Mouse (Mus musculus): ENCODE results near the gene Mst1r. TPM values are rescaled to one million over a fixed set of nuclear protein-coding genes. Genes with fewer than 3 reads are reported as not detected.

The Mst1r gene
- polyA plus RNA-seq, 1 experiment from 2014 or later, result 2.8 TPM

GRCm38 (mm10) chr9:107947241-107948194, 40.8 kb downstream of the Mst1r start:
- H3K27ac ChIP-seq (ENCODE audit: low read length), result no peak overlapping the region
- no peak overlapping the region for H3K9ac ChIP-seq (replicated peaks; ENCODE audit: low read length)
- no peaks in the 10 kb centered on the region for H3K27me3 ChIP-seq (ENCODE audit: insufficient read depth, low read length)
- no peak for ATAC-seq (ENCODE audit: low FRiP score, low TSS enrichment)
- H3K36me3 ChIP-seq (ENCODE audit: insufficient read depth, low read length), result no peaks in the 10 kb centered on the region
- no peaks in the 10 kb centered on the region for H3K9me3 ChIP-seq (ENCODE audit: low read length)
- no peak overlapping the region for H3K4me2 ChIP-seq (replicated peaks; ENCODE audit: low read depth, low read length)
- H3K4me1 ChIP-seq (ENCODE audit: insufficient read depth, low read length), result peaks cover 14% of the 10 kb centered on the region
- 89% methylated on average over 31 of the region's 31 CpGs for WGBS
- H3K4me3 ChIP-seq (ENCODE audit: low read length), result no peak overlapping the region

DNA sequence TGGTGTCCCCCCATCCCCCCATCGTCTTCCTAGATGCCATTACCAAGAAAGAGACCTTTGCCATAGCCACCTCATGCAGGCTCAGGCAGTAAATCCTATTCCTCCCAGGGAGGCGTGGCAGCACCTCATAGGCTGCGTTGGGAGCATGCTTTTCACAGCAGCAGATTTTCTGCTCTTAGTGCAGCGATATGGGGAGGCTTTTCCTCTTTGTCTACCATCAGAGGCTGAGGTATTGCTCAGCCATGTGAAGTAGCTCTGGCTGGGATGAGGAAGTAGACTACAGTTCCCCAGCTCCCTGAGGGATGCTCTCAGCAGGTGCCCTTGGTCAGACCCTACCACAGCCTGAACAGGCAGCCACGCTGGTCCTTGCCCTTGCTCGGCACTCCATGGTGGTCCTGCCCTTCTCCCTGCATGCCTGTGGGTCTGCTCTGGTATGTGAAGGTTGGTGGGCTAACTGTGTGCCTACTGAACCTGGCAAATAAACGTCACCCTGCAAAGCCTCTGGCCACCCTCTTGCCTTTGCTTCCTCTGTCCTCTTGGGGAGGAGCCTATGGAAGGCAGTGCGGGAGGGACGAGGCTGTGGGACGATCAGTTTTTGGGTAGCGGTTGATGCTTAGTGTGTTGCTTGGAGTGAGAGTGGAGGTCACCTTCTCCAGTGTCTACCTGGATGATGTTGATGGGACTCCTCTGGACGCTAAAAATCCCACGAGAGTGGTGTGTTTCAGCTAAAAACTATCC, 42.7 kb downstream of the Mst1r start:
- H3K36me3 ChIP-seq (ENCODE audit: insufficient read depth, low read length), result no peaks in the 10 kb centered on the region
- H3K27me3 ChIP-seq (ENCODE audit: insufficient read depth, low read length), result no peaks in the 10 kb centered on the region
- H3K9ac ChIP-seq (replicated peaks; ENCODE audit: low read length), result no peak overlapping the region
- H3K9me3 ChIP-seq (ENCODE audit: low read length), result no peaks in the 10 kb centered on the region
- H3K4me2 ChIP-seq (replicated peaks; ENCODE audit: low read depth, low read length), result no peak overlapping the region
- H3K4me1 ChIP-seq (ENCODE audit: insufficient read depth, low read length), result peaks cover 14% of the 10 kb centered on the region
- ATAC-seq (ENCODE audit: low FRiP score, low TSS enrichment), result no peak
- WGBS, result 82% methylated on average over 13 of the region's 13 CpGs
- no peak overlapping the region for H3K27ac ChIP-seq (ENCODE audit: low read length)
- no peak overlapping the region for H3K4me3 ChIP-seq (ENCODE audit: low read length)

DNA sequence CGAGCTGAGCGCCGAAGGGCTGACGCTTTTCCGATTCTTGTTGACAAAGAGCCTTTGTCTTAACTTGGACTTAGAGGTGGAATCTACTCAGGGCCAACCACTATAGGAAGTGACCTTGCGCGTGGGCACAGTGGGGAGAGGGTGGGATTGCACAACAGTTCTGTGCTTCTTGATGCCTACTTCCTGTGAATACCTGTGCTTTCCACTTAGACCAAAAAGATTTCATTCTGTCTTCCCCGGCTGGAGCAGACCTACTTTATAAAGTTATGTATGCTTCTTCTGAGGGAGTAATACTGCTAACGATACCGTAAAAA, 43.2 kb downstream of the Mst1r start, which contains the start of gene Traip:
Traip (plus strand) TSS at position 215 of the 314 bp plus-strand sequence.
- peak within 1 kb of the TSS; percentile 81 for H3K9ac ChIP-seq (replicated peaks; ENCODE audit: low read length)

GRCm38 (mm10) chr9:107950460-107951355, 44.0 kb downstream of the Mst1r start:
- H3K9ac ChIP-seq (replicated peaks; ENCODE audit: low read length), result peak overlapping the region; percentile 81
- H3K27ac ChIP-seq (ENCODE audit: low read length), result peak overlapping the region; percentile 79
- H3K9me3 ChIP-seq (ENCODE audit: low read length), result no peaks in the 10 kb centered on the region
- H3K27me3 ChIP-seq (ENCODE audit: insufficient read depth, low read length), result no peaks in the 10 kb centered on the region
- ATAC-seq (ENCODE audit: low FRiP score, low TSS enrichment), result peak; percentile 94
- peak overlapping the region; percentile 92 for H3K4me2 ChIP-seq (replicated peaks; ENCODE audit: low read depth, low read length)
- peak overlapping the region; percentile 69 for H3K4me3 ChIP-seq (ENCODE audit: low read length)
- no peaks in the 10 kb centered on the region for H3K36me3 ChIP-seq (ENCODE audit: insufficient read depth, low read length)
- 12% methylated on average over 45 of the region's 45 CpGs for WGBS
- H3K4me1 ChIP-seq (ENCODE audit: insufficient read depth, low read length), result peaks cover 14% of the 10 kb centered on the region

More for the DNA sequence above, 43.2 kb downstream of the Mst1r start, which contains the start of gene Traip:
- WGBS, result 87% methylated on average over 10 of the region's 10 CpGs
- Histone ChIP-seq H3K4me2 (replicated peaks; ENCODE audit: low read depth, low read length) (peak within 1 kb of the TSS; percentile 92), H3K9me3 (ENCODE audit: low read length) (no peaks in the 10 kb centered on the region), H3K4me3 (ENCODE audit: low read length) (peak within 1 kb of the TSS; percentile 69), H3K27me3 (ENCODE audit: insufficient read depth, low read length) (no peaks in the 10 kb centered on the region), H3K27ac (ENCODE audit: low read length) (peak within 1 kb of the TSS; percentile 79), H3K36me3 (ENCODE audit: insufficient read depth, low read length) (no peaks in the 10 kb centered on the region), H3K4me1 (ENCODE audit: insufficient read depth, low read length) (peaks cover 14% of the 10 kb centered on the region)
- no peak for ATAC-seq (ENCODE audit: low FRiP score, low TSS enrichment)

DNA sequence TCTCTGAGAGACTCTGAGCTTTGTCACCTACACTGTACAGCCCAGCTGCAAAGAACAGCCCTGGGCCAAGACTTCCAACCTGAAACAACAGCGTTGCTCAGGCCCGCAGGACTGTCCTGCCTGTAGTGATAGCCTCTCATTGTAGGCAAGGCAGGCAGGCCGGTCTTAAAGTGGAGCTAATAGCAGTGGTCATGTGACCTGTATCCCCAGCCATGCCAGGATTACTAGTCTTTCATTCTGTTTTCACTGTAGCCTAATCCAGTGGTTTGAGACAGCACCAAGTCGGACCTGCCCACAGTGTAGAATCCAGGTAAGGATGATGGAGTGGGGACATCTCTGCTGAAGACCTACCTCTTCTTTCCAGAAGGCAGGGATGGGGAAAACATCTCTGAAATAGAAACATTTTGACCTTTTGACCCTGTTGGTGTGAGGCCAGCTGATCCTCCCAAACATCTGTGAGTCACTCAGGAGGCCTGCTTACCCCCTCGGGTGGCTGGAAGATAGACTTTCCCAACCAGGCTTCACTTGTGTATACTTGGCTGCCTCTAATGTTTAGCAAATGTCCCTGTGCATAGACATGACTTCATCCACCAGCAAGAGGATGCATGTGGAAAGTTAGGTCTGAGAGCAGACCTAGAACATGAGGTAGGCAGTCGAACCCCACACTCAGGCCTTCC, 49.1 kb downstream of the Mst1r start:
- H3K9ac ChIP-seq (replicated peaks; ENCODE audit: low read length), result no peak overlapping the region
- peaks cover 9% of the 10 kb centered on the region; the same call in 1 of the 2 replicates for H3K36me3 ChIP-seq (ENCODE audit: insufficient read depth, low read length)
- no peaks in the 10 kb centered on the region for H3K9me3 ChIP-seq (ENCODE audit: low read length)
- no peak overlapping the region for H3K4me3 ChIP-seq (ENCODE audit: low read length)
- no peaks in the 10 kb centered on the region for H3K27me3 ChIP-seq (ENCODE audit: insufficient read depth, low read length)
- no peak overlapping the region for H3K4me2 ChIP-seq (replicated peaks; ENCODE audit: low read depth, low read length)
- ATAC-seq (ENCODE audit: low FRiP score, low TSS enrichment), result no peak
- 80% methylated on average over 6 of the region's 6 CpGs for WGBS
- H3K4me1 ChIP-seq (ENCODE audit: insufficient read depth, low read length), result peaks cover 11% of the 10 kb centered on the region
- no peak overlapping the region for H3K27ac ChIP-seq (ENCODE audit: low read length)

- Histone ChIP-seq H3K27me3 (ENCODE audit: insufficient read depth, low read length) (no peaks in the 10 kb centered on the region), H3K4me3 (ENCODE audit: low read length) (no peak overlapping the region), H3K4me1 (ENCODE audit: insufficient read depth, low read length) (peaks cover under 1% of the 10 kb centered on the region; the same call in 1 of the 2 replicates), H3K4me2 (replicated peaks; ENCODE audit: low read depth, low read length) (no peak overlapping the region), H3K36me3 (ENCODE audit: insufficient read depth, low read length) (peaks cover 15% of the 10 kb centered on the region), H3K27ac (ENCODE audit: low read length) (no peak overlapping the region), H3K9me3 (ENCODE audit: low read length) (no peaks in the 10 kb centered on the region), H3K9ac (replicated peaks; ENCODE audit: low read length) (no peak overlapping the region)
- WGBS, result 65% methylated on average over 6 of the region's 6 CpGs
- ATAC-seq (ENCODE audit: low FRiP score, low TSS enrichment), result no peak
These were observed 50.5 kb downstream of the Mst1r start for GRCm38 (mm10) chr9:107957141-107957540.

DNA sequence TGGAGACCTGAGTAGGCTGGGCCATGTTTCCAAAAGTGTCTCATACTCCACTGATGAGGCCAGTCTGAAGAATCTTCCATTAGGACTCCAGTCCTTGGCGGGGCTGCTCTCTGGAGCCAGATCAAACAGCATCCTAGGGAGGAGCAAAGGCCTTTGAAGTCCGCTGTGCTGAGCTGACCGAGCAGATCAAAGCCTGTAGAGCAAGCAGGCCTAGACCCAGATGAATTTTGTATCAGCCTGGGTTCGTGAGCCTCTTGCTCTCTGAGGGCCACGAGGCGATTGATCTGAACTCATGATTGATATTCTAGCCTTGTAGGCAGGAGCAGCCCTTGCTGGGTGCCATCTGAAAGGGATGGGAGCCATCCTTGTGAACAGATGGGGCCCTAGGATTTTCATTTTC, 53.2 kb downstream of the Mst1r start:
- no peaks in the 10 kb centered on the region for H3K9me3 ChIP-seq (ENCODE audit: low read length)
- ATAC-seq (ENCODE audit: low FRiP score, low TSS enrichment), result no peak
- no peaks in the 10 kb centered on the region for H3K4me1 ChIP-seq (ENCODE audit: insufficient read depth, low read length)
- H3K9ac ChIP-seq (replicated peaks; ENCODE audit: low read length), result no peak overlapping the region
- no peak overlapping the region for H3K27ac ChIP-seq (ENCODE audit: low read length)
- no peak overlapping the region for H3K4me2 ChIP-seq (replicated peaks; ENCODE audit: low read depth, low read length)
- no peaks in the 10 kb centered on the region for H3K27me3 ChIP-seq (ENCODE audit: insufficient read depth, low read length)
- WGBS, result 40% methylated on average over 6 of the region's 6 CpGs
- H3K36me3 ChIP-seq (ENCODE audit: insufficient read depth, low read length), result peaks cover 15% of the 10 kb centered on the region
- H3K4me3 ChIP-seq (ENCODE audit: low read length), result no peak overlapping the region

DNA sequence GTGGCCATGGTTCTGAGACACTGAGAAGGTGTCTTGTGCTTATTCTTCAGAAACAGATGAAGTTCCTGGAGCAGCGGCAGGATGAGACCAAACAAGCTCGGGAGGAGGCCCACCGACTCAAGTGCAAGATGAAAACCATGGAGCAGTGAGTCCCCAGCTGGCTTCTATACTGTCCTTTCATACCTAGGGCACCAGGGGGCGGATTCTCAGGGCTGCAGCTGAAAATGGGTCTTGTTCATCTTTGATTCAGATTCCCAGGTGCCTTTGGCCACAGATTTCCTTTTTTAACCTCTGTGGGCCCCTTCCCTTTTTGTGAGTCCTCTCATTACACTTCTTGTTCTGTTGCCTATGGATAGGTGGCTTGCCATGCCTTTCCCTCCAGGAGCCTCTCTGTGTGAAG, 54.3 kb downstream of the Mst1r start:
- no peaks in the 10 kb centered on the region for H3K9me3 ChIP-seq (ENCODE audit: low read length)
- 75% methylated on average over 4 of the region's 4 CpGs for WGBS
- no peaks in the 10 kb centered on the region for H3K4me1 ChIP-seq (ENCODE audit: insufficient read depth, low read length)
- no peak overlapping the region for H3K4me2 ChIP-seq (replicated peaks; ENCODE audit: low read depth, low read length)
- H3K36me3 ChIP-seq (ENCODE audit: insufficient read depth, low read length), result peaks cover 15% of the 10 kb centered on the region
- H3K27me3 ChIP-seq (ENCODE audit: insufficient read depth, low read length), result no peaks in the 10 kb centered on the region
- no peak for ATAC-seq (ENCODE audit: low FRiP score, low TSS enrichment)
- no peak overlapping the region for H3K4me3 ChIP-seq (ENCODE audit: low read length)
- no peak overlapping the region for H3K27ac ChIP-seq (ENCODE audit: low read length)
- no peak overlapping the region for H3K9ac ChIP-seq (replicated peaks; ENCODE audit: low read length)

DNA sequence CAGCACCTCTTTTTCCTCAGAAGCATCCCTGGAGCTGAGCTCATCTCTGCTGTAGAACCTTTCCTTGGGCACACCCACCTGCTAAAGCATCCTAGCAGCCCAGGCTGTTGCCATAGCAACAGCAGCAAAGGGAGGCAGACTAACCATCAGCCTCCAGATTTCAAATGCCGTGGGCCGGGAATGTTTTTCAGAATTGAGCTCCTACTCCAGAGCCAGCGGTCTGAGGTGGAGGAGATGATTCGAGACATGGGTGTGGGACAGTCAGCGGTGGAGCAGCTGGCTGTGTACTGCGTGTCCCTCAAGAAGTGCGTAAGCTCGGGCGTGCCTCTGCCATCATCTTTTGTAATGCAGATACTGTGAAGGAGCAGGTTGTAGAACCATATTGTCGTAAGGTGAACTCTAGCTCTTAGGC, 54.7 kb downstream of the Mst1r start:
- Histone ChIP-seq H3K27me3 (ENCODE audit: insufficient read depth, low read length) (no peaks in the 10 kb centered on the region), H3K4me3 (ENCODE audit: low read length) (no peak overlapping the region), H3K36me3 (ENCODE audit: insufficient read depth, low read length) (peaks cover 15% of the 10 kb centered on the region), H3K27ac (ENCODE audit: low read length) (no peak overlapping the region), H3K4me1 (ENCODE audit: insufficient read depth, low read length) (no peaks in the 10 kb centered on the region), H3K9ac (replicated peaks; ENCODE audit: low read length) (no peak overlapping the region), H3K4me2 (replicated peaks; ENCODE audit: low read depth, low read length) (no peak overlapping the region), H3K9me3 (ENCODE audit: low read length) (no peaks in the 10 kb centered on the region)
- ATAC-seq (ENCODE audit: low FRiP score, low TSS enrichment), result no peak
- WGBS, result 86% methylated on average over 10 of the region's 10 CpGs
